Mouse (Mus musculus) hindbrain, embryonic 11.5 days (tissue): ENCODE measurements around the gene Timm8a2. TPM values are rescaled to one million over a fixed set of nuclear protein-coding genes. Genes with fewer than 3 reads are reported as not detected.

Experiments
- ATAC-seq: fragments of 200-750 bp; cut with Nextera tagmentation; 2 replicates; pipeline ENCODE4 v1.8.0; 2017; ENCODE audit warnings: mild to moderate bottlenecking, moderate TSS enrichment, moderate library complexity; ENCODE audit not compliant: low FRiP score
- DNase-seq: peaks from one replicate; pipeline ENCODE4 v3.0.0-alpha.2; 2015; ENCODE audit warnings: low spot score
- H3K27ac ChIP-seq: fragments of 300-500 bp; sonication (generic); 2 replicates; pipeline ENCODE4 v1.5.1; 2014; ENCODE audit warnings: mild to moderate bottlenecking, low read depth, low read length
- H3K27me3 ChIP-seq: fragments of 300-500 bp; sonication (generic); 2 replicates; pipeline ENCODE4 v1.6.1; 2014; ENCODE audit warnings: mild to moderate bottlenecking, low read length, moderate library complexity, mixed read lengths; ENCODE audit not compliant: control insufficient read depth, insufficient read depth
- H3K36me3 ChIP-seq: fragments of 300-500 bp; sonication (generic); 2 replicates; pipeline ENCODE4 v1.6.1; 2014; ENCODE audit warnings: mild to moderate bottlenecking, low read length, moderate library complexity, mixed read lengths; ENCODE audit not compliant: control insufficient read depth, insufficient read depth
- H3K4me1 ChIP-seq: fragments of 300-500 bp; sonication (generic); replicated peaks from 2 replicates; pipeline ENCODE4 v1.6.1; 2014; ENCODE audit warnings: low read length, mixed read lengths; ENCODE audit not compliant: control insufficient read depth, insufficient read depth
- H3K4me2 ChIP-seq: fragments of 300-500 bp; sonication (generic); replicated peaks from 2 replicates; pipeline ENCODE4 v1.6.1; 2014; ENCODE audit warnings: mild to moderate bottlenecking, low read depth, low read length
- H3K4me3 ChIP-seq: fragments of 300-500 bp; sonication (generic); 2 replicates; pipeline ENCODE4 v1.5.1; 2014; ENCODE audit warnings: low read depth, low read length
- H3K9ac ChIP-seq: fragments of 300-500 bp; sonication (generic); 2 replicates; pipeline ENCODE4 v1.6.1; 2014; ENCODE audit warnings: low read depth, low read length
- H3K9me3 ChIP-seq: fragments of 300-500 bp; sonication (generic); 2 replicates; pipeline ENCODE4 v1.6.1; 2016; ENCODE audit warnings: low read length; ENCODE audit not compliant: control insufficient read depth
- WGBS: fragments of 180-500 bp; shearing (Covaris S2); extraction: QIAGEN DNeasy Blood & Tissue Kit; methylation state at CpG from one replicate; pipeline ENCODE4 v1.1.7; 2014; 5-methylcytosine and 5-hydroxymethylcytosine counted together
- polyA plus RNA-seq: library from polyadenylated mRNA; unstranded; fragments of >200 nt; fragmentation: Nextera tagmentation; extraction: Ambion mirVana; gene quantifications from 2 replicates; pipeline ENCODE4 v1.2.1, GENCODE M21; 2014

Timm8a2 gene
- not detected in 2 replicates for polyA plus RNA-seq

GRCm38 (mm10) chr14:122034451-122034850 lies at the start of gene Timm8a2:
TSS of gene Timm8a2 (plus strand) at chr14:122034674.
- no peaks in the 10 kb centered on the region for H3K9me3 ChIP-seq
- H3K4me2 ChIP-seq: no peak within 1 kb of the TSS
- ATAC-seq (no peak), DNase-seq (no peak)
- H3K36me3 ChIP-seq: no peaks in the 10 kb centered on the region
- H3K4me1 ChIP-seq: no peaks in the 10 kb centered on the region
- H3K4me3 ChIP-seq: no peak within 1 kb of the TSS
- H3K27me3 ChIP-seq: no peaks in the 10 kb centered on the region
- WGBS: 90% methylated on average over 13 of the region's 13 CpGs
- no peak within 1 kb of the TSS for H3K27ac ChIP-seq
- H3K9ac ChIP-seq: no peak within 1 kb of the TSS

- 88% methylated on average over 3 of the region's 3 CpGs for WGBS
- no peak overlapping the region for H3K9ac ChIP-seq
- no peak overlapping the region for H3K4me3 ChIP-seq
- H3K36me3 ChIP-seq: no peaks in the 10 kb centered on the region
- no peak overlapping the region for H3K4me2 ChIP-seq
- ATAC-seq: no peak
- no peaks in the 10 kb centered on the region for H3K4me1 ChIP-seq
- no peak for DNase-seq
- H3K9me3 ChIP-seq: no peaks in the 10 kb centered on the region
- H3K27ac ChIP-seq: no peak overlapping the region
- no peaks in the 10 kb centered on the region for H3K27me3 ChIP-seq
These were observed 49.0 kb upstream of the Timm8a2 start for GRCm38 (mm10) chr14:121985477-121985876.

GRCm38 (mm10) chr14:121986028-121986427 lies 48.4 kb upstream of the Timm8a2 start:
- no peak overlapping the region for H3K9ac ChIP-seq
- no peaks in the 10 kb centered on the region for H3K27me3 ChIP-seq
- ATAC-seq: no peak
- no peaks in the 10 kb centered on the region for H3K36me3 ChIP-seq
- H3K4me3 ChIP-seq: no peak overlapping the region
- no peaks in the 10 kb centered on the region for H3K9me3 ChIP-seq
- DNase-seq: no peak
- H3K4me1 ChIP-seq: no peaks in the 10 kb centered on the region
- WGBS: 88% methylated on average over 6 of the region's 6 CpGs
- H3K4me2 ChIP-seq: no peak overlapping the region
- H3K27ac ChIP-seq: no peak overlapping the region

GRCm38 (mm10) chr14:121987287-121987686 lies 47.2 kb upstream of the Timm8a2 start:
- no peaks in the 10 kb centered on the region for H3K27me3 ChIP-seq
- 92% methylated on average over 1 of the region's 1 CpGs for WGBS
- H3K4me1 ChIP-seq: no peaks in the 10 kb centered on the region
- no peak overlapping the region for H3K9ac ChIP-seq
- H3K9me3 ChIP-seq: no peaks in the 10 kb centered on the region
- H3K4me3 ChIP-seq: no peak overlapping the region
- H3K4me2 ChIP-seq: no peak overlapping the region
- H3K36me3 ChIP-seq: no peaks in the 10 kb centered on the region
- DNase-seq: no peak
- ATAC-seq: no peak
- no peak overlapping the region for H3K27ac ChIP-seq

- H3K4me1 ChIP-seq: no peaks in the 10 kb centered on the region
- H3K4me3 ChIP-seq: no peak overlapping the region
- WGBS: 85% methylated on average over 4 of the region's 4 CpGs
- no peak overlapping the region for H3K4me2 ChIP-seq
- no peaks in the 10 kb centered on the region for H3K27me3 ChIP-seq
- no peak overlapping the region for H3K27ac ChIP-seq
- ATAC-seq: no peak
- no peak overlapping the region for H3K9ac ChIP-seq
- no peaks in the 10 kb centered on the region for H3K9me3 ChIP-seq
- H3K36me3 ChIP-seq: no peaks in the 10 kb centered on the region
- no peak for DNase-seq
These were observed 46.8 kb upstream of the Timm8a2 start for GRCm38 (mm10) chr14:121987691-121988090.

- Histone ChIP-seq H3K4me2 (no peak overlapping the region), H3K4me1 (no peaks in the 10 kb centered on the region), H3K9me3 (no peaks in the 10 kb centered on the region), H3K4me3 (no peak overlapping the region), H3K36me3 (0 out of 2 replicates have a peak, but pooled peaks cover 1% of the 10 kb centered on the region), H3K27me3 (no peaks in the 10 kb centered on the region), H3K9ac (no peak overlapping the region), H3K27ac (no peak overlapping the region)
- no peak for ATAC-seq
- no peak for DNase-seq
- WGBS: 98% methylated on average over 3 of the region's 3 CpGs
These were observed 45.1 kb upstream of the Timm8a2 start for GRCm38 (mm10) chr14:121989331-121989730.

GRCm38 (mm10) chr14:121989869-121990268 lies 44.6 kb upstream of the Timm8a2 start:
- Histone ChIP-seq H3K9ac (no peak overlapping the region), H3K4me2 (no peak overlapping the region), H3K27me3 (no peaks in the 10 kb centered on the region), H3K4me3 (no peak overlapping the region), H3K9me3 (no peaks in the 10 kb centered on the region), H3K27ac (no peak overlapping the region), H3K4me1 (no peaks in the 10 kb centered on the region), H3K36me3 (0 out of 2 replicates have a peak, but pooled peaks cover 2% of the 10 kb centered on the region)
- no peak for DNase-seq
- no peak for ATAC-seq
- 96% methylated on average over 3 of the region's 3 CpGs for WGBS

- WGBS: 92% methylated on average over 6 of the region's 6 CpGs
- H3K27ac ChIP-seq: no peak overlapping the region
- H3K9me3 ChIP-seq: no peaks in the 10 kb centered on the region
- H3K36me3 ChIP-seq: 0 out of 2 replicates have a peak, but pooled peaks cover 2% of the 10 kb centered on the region
- no peak overlapping the region for H3K4me2 ChIP-seq
- H3K4me1 ChIP-seq: no peaks in the 10 kb centered on the region
- no peak overlapping the region for H3K9ac ChIP-seq
- no peaks in the 10 kb centered on the region for H3K27me3 ChIP-seq
- DNase-seq (no peak), ATAC-seq (no peak)
- H3K4me3 ChIP-seq: no peak overlapping the region
These were observed 43.6 kb upstream of the Timm8a2 start for GRCm38 (mm10) chr14:121990897-121991296.

- Histone ChIP-seq H3K27ac (no peak overlapping the region), H3K4me2 (no peak overlapping the region), H3K9me3 (no peaks in the 10 kb centered on the region), H3K36me3 (0 out of 2 replicates have a peak, but pooled peaks cover 2% of the 10 kb centered on the region), H3K4me3 (no peak overlapping the region), H3K4me1 (no peaks in the 10 kb centered on the region), H3K27me3 (no peaks in the 10 kb centered on the region), H3K9ac (no peak overlapping the region)
- ATAC-seq (no peak), DNase-seq (no peak)
These were observed 42.6 kb upstream of the Timm8a2 start for GRCm38 (mm10) chr14:121991921-121992320.
